Mouse (Mus musculus): ENCODE measurements around the gene Cyp4f16.

DNA sequence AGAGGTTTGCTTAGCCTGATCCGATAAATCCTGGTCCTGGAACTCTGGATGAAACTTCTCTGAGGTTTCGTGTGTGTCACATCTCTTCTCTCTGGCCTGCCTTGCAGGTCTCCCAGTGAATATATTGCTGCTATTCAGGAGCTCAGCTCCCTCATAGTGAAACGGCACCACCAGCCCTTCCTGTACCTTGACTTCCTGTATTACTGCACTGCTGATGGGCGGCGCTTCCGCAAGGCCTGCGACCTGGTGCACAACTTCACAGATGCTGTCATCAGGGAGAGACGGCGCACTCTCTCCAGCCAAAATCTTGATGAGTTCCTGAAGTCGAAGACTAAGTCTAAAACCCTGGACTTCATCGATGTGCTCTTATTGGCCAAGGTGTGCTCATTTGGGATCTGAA lies 12.5 kb upstream of the Cyp4f16 start:
- TF ChIP-seq CTCF (IDR thresholded peaks at IDR 0.05; ENCODE audit: low read depth, low read length) (no peak), POLR2A (IDR thresholded peaks at IDR 0.05; ENCODE audit: borderline replicate concordance, low read depth, low read length) (no peak)
